Mouse (Mus musculus) neutrophil, adult 65 days (primary cell): ENCODE data around the gene Rab39b. TPM values are rescaled to one million over a fixed set of nuclear protein-coding genes. Genes with fewer than 3 reads are reported as not detected.

Experiments
- total RNA-seq: library from RNA; stranded (reverse); gene quantifications from 2 replicates; pipeline ENCODE4 v1.2.4, GENCODE M21; 2023

Rab39b gene
- not detected in 2 replicates for total RNA-seq

GRCm38 (mm10) chrX:75577582-75578324, at the start of gene Rab39b:
Gene Rab39b, minus strand, starts transcription at chrX:75578231.

Other genes with a start within 250 kb of the Rab39b start
- gene Fundc2, start 195.8 kb downstream of the Rab39b start, total RNA-seq: 9.8 and 11.9 TPM in 2 replicates
- gene F8, start 195.6 kb downstream of the Rab39b start, total RNA-seq: 0.05 and 0.28 TPM in 2 replicates
- 4.1 and 4.2 TPM in 2 replicates for gene Cmc4, start 161.6 kb downstream of the Rab39b start, total RNA-seq
- 5.5 and 7.0 TPM in 2 replicates for gene Mtcp1, start 161.6 kb downstream of the Rab39b start, total RNA-seq
- 14.6 and 15.1 TPM in 2 replicates for gene Brcc3, start 161.6 kb downstream of the Rab39b start, total RNA-seq
- 54.1 and 56.1 TPM in 2 replicates for gene Vbp1, start 63.9 kb downstream of the Rab39b start, total RNA-seq